Mouse (Mus musculus) brain, embryonic 14.5 days (tissue): ENCODE data around the gene Zfp945.

Source experiments
- CTCF ChIP-seq: fragments of 200-500 bp; IDR thresholded peaks from 2 replicates; pipeline ENCODE4 v1.5.1; 2012; ENCODE audit warnings: inconsistent platforms, mild to moderate bottlenecking, moderate library complexity, borderline replicate concordance; ENCODE audit not compliant: insufficient read depth, insufficient read length; ENCODE audit errors: extremely low read depth
- POLR2A ChIP-seq: fragments of 200-500 bp; IDR thresholded peaks from 2 replicates; pipeline ENCODE4 v1.6.1; 2012; ENCODE audit warnings: mild to moderate bottlenecking, inconsistent platforms, borderline replicate concordance; ENCODE audit not compliant: poor library complexity, insufficient read depth, insufficient read length, severe bottlenecking; ENCODE audit errors: extremely low read depth

DNA sequence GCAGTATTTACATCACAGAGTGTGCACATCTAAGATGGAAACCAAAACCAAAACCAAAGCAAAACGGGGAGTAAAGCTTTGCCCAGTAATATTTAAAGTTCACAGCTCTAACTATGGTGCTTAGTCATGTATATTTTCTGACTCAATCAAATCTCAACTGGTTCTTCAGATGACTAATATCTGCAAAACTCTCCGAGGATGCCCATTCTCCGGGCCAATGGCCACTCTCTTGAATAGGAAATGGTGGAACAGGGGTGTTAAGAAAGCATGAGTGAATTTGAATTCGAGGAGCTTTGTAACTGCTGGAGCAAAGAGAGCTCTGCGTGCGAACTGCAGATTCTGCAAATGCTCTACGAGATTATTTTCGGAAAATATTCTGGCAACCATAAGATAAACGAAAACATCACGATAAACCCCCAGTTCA lies 501 bp downstream of the Zfp945 start:
- TF ChIP-seq CTCF (no peak), POLR2A (no peak)
